Mouse (Mus musculus) adrenal gland, postnatal 36 days (tissue): Measurements from ENCODE around the gene Tbc1d5. TPM values are rescaled to one million over a fixed set of nuclear protein-coding genes. Genes with fewer than 3 reads are reported as not detected.

ENCODE experiments used
- DNase-seq, 2 experiments: peaks; one replicate each; pipeline ENCODE4 v3.0.0; 2021; ENCODE audit warnings: mixed read lengths in 1 of 2
- total RNA-seq, 2 experiments: library from RNA; stranded (reverse); gene quantifications; 2 replicates each; pipeline ENCODE4 v1.2.3; 2021

The Tbc1d5 gene
- total RNA-seq, 2 experiments from 2014 or later: 21.7 to 21.8 TPM

- DNase-seq: peak in 1 of 2 experiments; percentile 6
Measured at GRCm38 (mm10) chr17:50876451-50876850, 302.7 kb downstream of the Tbc1d5 start.

- no peak for DNase-seq
Measured at GRCm38 (mm10) chr17:50874067-50874466, 305.1 kb downstream of the Tbc1d5 start.

GRCm38 (mm10) chr17:50872600-50872999, 306.6 kb downstream of the Tbc1d5 start:
- no peak for DNase-seq

GRCm38 (mm10) chr17:50867297-50867696, 311.9 kb downstream of the Tbc1d5 start:
- DNase-seq: no peak

- DNase-seq: no peak
Measured at GRCm38 (mm10) chr17:50864781-50865180, 314.4 kb downstream of the Tbc1d5 start.

GRCm38 (mm10) chr17:50853220-50853619, 325.9 kb downstream of the Tbc1d5 start:
- DNase-seq: no peak

- DNase-seq: peak in 1 of 2 experiments; percentile 9
Measured at GRCm38 (mm10) chr17:50851382-50851781, 327.8 kb downstream of the Tbc1d5 start.

GRCm38 (mm10) chr17:50814089-50814488, 365.1 kb downstream of the Tbc1d5 start:
- peak in 1 of 2 experiments; percentile 9 for DNase-seq

- peak; percentile 35 to 46 for DNase-seq
Measured at GRCm38 (mm10) chr17:50813580-50813979, 365.6 kb downstream of the Tbc1d5 start.

- DNase-seq: no peak
Measured at GRCm38 (mm10) chr17:50805631-50806030, 373.5 kb downstream of the Tbc1d5 start.

- DNase-seq: no peak
Measured at GRCm38 (mm10) chr17:50803234-50803633, 375.9 kb downstream of the Tbc1d5 start.

GRCm38 (mm10) chr17:50802380-50802779, 376.8 kb downstream of the Tbc1d5 start:
- DNase-seq: no peak

GRCm38 (mm10) chr17:50795445-50796095, 383.6 kb downstream of the Tbc1d5 start:
- DNase-seq: peak; percentile 43 to 62

- DNase-seq: no peak
Measured at GRCm38 (mm10) chr17:50791671-50792070, 387.5 kb downstream of the Tbc1d5 start.

- peak; percentile 20 to 34 for DNase-seq
Measured at GRCm38 (mm10) chr17:50788835-50789234, 390.3 kb downstream of the Tbc1d5 start.

- peak; percentile 38 to 54 for DNase-seq
Measured at GRCm38 (mm10) chr17:50775247-50775646, 403.9 kb downstream of the Tbc1d5 start.

GRCm38 (mm10) chr17:50764387-50764786, 414.8 kb downstream of the Tbc1d5 start:
- DNase-seq: no peak

GRCm38 (mm10) chr17:50763407-50763806, 415.7 kb downstream of the Tbc1d5 start:
- DNase-seq: no peak

GRCm38 (mm10) chr17:50762231-50762630, 416.9 kb downstream of the Tbc1d5 start:
- DNase-seq: no peak

- no peak for DNase-seq
Measured at GRCm38 (mm10) chr17:50761082-50761481, 418.1 kb downstream of the Tbc1d5 start.

- DNase-seq: peak; percentile 48 to 57
Measured at GRCm38 (mm10) chr17:50753356-50754138, 425.6 kb downstream of the Tbc1d5 start.

- no peak for DNase-seq
Measured at GRCm38 (mm10) chr17:50752753-50753152, 426.4 kb downstream of the Tbc1d5 start.

- DNase-seq: no peak
Measured at GRCm38 (mm10) chr17:50751911-50752310, 427.2 kb downstream of the Tbc1d5 start.
